Mouse (Mus musculus) spleen, adult 2 months (tissue): ENCODE measurements at regions not wholly inside any gene's neighbourhood (a gene's known extent, or its start where the extent isn't known, plus 50 kb on each side); places are given as distances from the start of the nearest gene placed in this dataset.

ENCODE experiments used
- CTCF ChIP-seq: fragments of 200-500 bp; IDR thresholded peaks from 2 replicates; pipeline ENCODE4 v1.5.1; 2011; ENCODE audit warnings: mild to moderate bottlenecking, inconsistent platforms; ENCODE audit not compliant: insufficient read depth, insufficient read length, insufficient replicate concordance; ENCODE audit errors: extremely low read depth
- POLR2A ChIP-seq: fragments of 200-500 bp; IDR thresholded peaks from 2 replicates; pipeline ENCODE4 v1.6.1; 2011; ENCODE audit warnings: low read depth, low read length, inconsistent platforms

GRCm38 (mm10) chr5:39384410-39384809 is 370.9 kb downstream of the Hs3st1 start:
- TF ChIP-seq CTCF (no peak), POLR2A (no peak)
